Mouse (Mus musculus): ENCODE measurements around the gene Gm45213. TPM values are rescaled to one million over a fixed set of nuclear protein-coding genes. Genes with fewer than 3 reads are reported as not detected.

Gene Gm45213
- not detected in 2 replicates for polyA plus RNA-seq (2015; fragmentation: Nextera tagmentation; extraction: Ambion mirVana)

- ATAC-seq (ENCODE audit: low FRiP score, low TSS enrichment) = no peak
Measured at GRCm38 (mm10) chr7:66043552-66044459, at the start of gene Gm45213. TSS of gene Gm45213 (plus strand) at chr7:66043602.

GRCm38 (mm10) chr7:66001035-66001754 lies 42.2 kb upstream of the Gm45213 start:
- no peak overlapping the region for H3K4me2 ChIP-seq (replicated peaks; ENCODE audit: low read depth, low read length)
- 89% methylated on average over 16 of the region's 16 CpGs for WGBS
- H3K4me3 ChIP-seq (ENCODE audit: low read length) = no peak overlapping the region
- no peaks in the 10 kb centered on the region for H3K36me3 ChIP-seq (ENCODE audit: insufficient read depth, low read length)
- H3K27ac ChIP-seq (ENCODE audit: low read length) = no peak overlapping the region
- no peaks in the 10 kb centered on the region for H3K27me3 ChIP-seq (ENCODE audit: insufficient read depth, low read length)
- no peaks in the 10 kb centered on the region for H3K4me1 ChIP-seq (ENCODE audit: insufficient read depth, low read length)
- no peak overlapping the region for H3K9ac ChIP-seq (replicated peaks; ENCODE audit: low read length)
- ATAC-seq (ENCODE audit: low FRiP score, low TSS enrichment) = no peak
- peaks cover 9% of the 10 kb centered on the region; the same call in 1 of the 2 replicates for H3K9me3 ChIP-seq (ENCODE audit: low read length)

More at GRCm38 (mm10) chr7:66043552-66044459, at the start of gene Gm45213:
- no peaks in the 10 kb centered on the region for H3K27me3 ChIP-seq (ENCODE audit: insufficient read depth, low read length)
- no peak within 1 kb of the TSS for H3K4me2 ChIP-seq (replicated peaks; ENCODE audit: low read depth, low read length)
- H3K36me3 ChIP-seq (ENCODE audit: insufficient read depth, low read length) = no peaks in the 10 kb centered on the region
- H3K4me1 ChIP-seq (ENCODE audit: insufficient read depth, low read length) = 0 out of 2 replicates have a peak, but pooled peaks cover 7% of the 10 kb centered on the region
- 64% methylated on average over 10 of the region's 10 CpGs for WGBS
- no peak within 1 kb of the TSS for H3K27ac ChIP-seq (ENCODE audit: low read length)
- no peak within 1 kb of the TSS for H3K4me3 ChIP-seq (ENCODE audit: low read length)
- no peaks in the 10 kb centered on the region for H3K9me3 ChIP-seq (ENCODE audit: low read length)
- H3K9ac ChIP-seq (replicated peaks; ENCODE audit: low read length) = no peak within 1 kb of the TSS

GRCm38 (mm10) chr7:66001797-66002196 lies 41.6 kb upstream of the Gm45213 start:
- Histone ChIP-seq H3K4me3 (ENCODE audit: low read length) (no peak overlapping the region), H3K9me3 (ENCODE audit: low read length) (peaks cover 9% of the 10 kb centered on the region; the same call in 1 of the 2 replicates), H3K9ac (replicated peaks; ENCODE audit: low read length) (no peak overlapping the region), H3K4me2 (replicated peaks; ENCODE audit: low read depth, low read length) (no peak overlapping the region), H3K4me1 (ENCODE audit: insufficient read depth, low read length) (no peaks in the 10 kb centered on the region), H3K27ac (ENCODE audit: low read length) (no peak overlapping the region), H3K27me3 (ENCODE audit: insufficient read depth, low read length) (no peaks in the 10 kb centered on the region), H3K36me3 (ENCODE audit: insufficient read depth, low read length) (no peaks in the 10 kb centered on the region)
- WGBS = 70% methylated on average over 3 of the region's 3 CpGs
- no peak for ATAC-seq (ENCODE audit: low FRiP score, low TSS enrichment)

- H3K4me1 ChIP-seq (ENCODE audit: insufficient read depth, low read length) = no peaks in the 10 kb centered on the region
- H3K4me3 ChIP-seq (ENCODE audit: low read length) = no peak overlapping the region
- H3K36me3 ChIP-seq (ENCODE audit: insufficient read depth, low read length) = no peaks in the 10 kb centered on the region
- no peak for ATAC-seq (ENCODE audit: low FRiP score, low TSS enrichment)
- H3K27ac ChIP-seq (ENCODE audit: low read length) = no peak overlapping the region
- H3K27me3 ChIP-seq (ENCODE audit: insufficient read depth, low read length) = no peaks in the 10 kb centered on the region
- no peak overlapping the region for H3K4me2 ChIP-seq (replicated peaks; ENCODE audit: low read depth, low read length)
- H3K9me3 ChIP-seq (ENCODE audit: low read length) = peaks cover 6% of the 10 kb centered on the region; the same call in 1 of the 2 replicates
- WGBS = 87% methylated on average over 5 of the region's 5 CpGs
- H3K9ac ChIP-seq (replicated peaks; ENCODE audit: low read length) = no peak overlapping the region
Measured at GRCm38 (mm10) chr7:66003447-66003846, 40.0 kb upstream of the Gm45213 start.

GRCm38 (mm10) chr7:66003865-66004638 lies 39.4 kb upstream of the Gm45213 start:
- no peak for ATAC-seq (ENCODE audit: low FRiP score, low TSS enrichment)
- Histone ChIP-seq H3K4me1 (ENCODE audit: insufficient read depth, low read length) (no peaks in the 10 kb centered on the region), H3K9me3 (ENCODE audit: low read length) (peaks cover 6% of the 10 kb centered on the region; the same call in 1 of the 2 replicates), H3K4me2 (replicated peaks; ENCODE audit: low read depth, low read length) (no peak overlapping the region), H3K9ac (replicated peaks; ENCODE audit: low read length) (no peak overlapping the region), H3K27me3 (ENCODE audit: insufficient read depth, low read length) (no peaks in the 10 kb centered on the region), H3K4me3 (ENCODE audit: low read length) (no peak overlapping the region), H3K36me3 (ENCODE audit: insufficient read depth, low read length) (no peaks in the 10 kb centered on the region), H3K27ac (ENCODE audit: low read length) (no peak overlapping the region)
- 62% methylated on average over 13 of the region's 13 CpGs for WGBS

GRCm38 (mm10) chr7:66005066-66005465 lies 38.3 kb upstream of the Gm45213 start:
- 88% methylated on average over 10 of the region's 10 CpGs for WGBS
- no peaks in the 10 kb centered on the region for H3K9me3 ChIP-seq (ENCODE audit: low read length)
- no peaks in the 10 kb centered on the region for H3K36me3 ChIP-seq (ENCODE audit: insufficient read depth, low read length)
- no peak overlapping the region for H3K4me2 ChIP-seq (replicated peaks; ENCODE audit: low read depth, low read length)
- ATAC-seq (ENCODE audit: low FRiP score, low TSS enrichment) = no peak
- no peaks in the 10 kb centered on the region for H3K4me1 ChIP-seq (ENCODE audit: insufficient read depth, low read length)
- H3K27me3 ChIP-seq (ENCODE audit: insufficient read depth, low read length) = no peaks in the 10 kb centered on the region
- no peak overlapping the region for H3K9ac ChIP-seq (replicated peaks; ENCODE audit: low read length)
- no peak overlapping the region for H3K4me3 ChIP-seq (ENCODE audit: low read length)
- H3K27ac ChIP-seq (ENCODE audit: low read length) = no peak overlapping the region

GRCm38 (mm10) chr7:66008161-66008891 lies 35.1 kb upstream of the Gm45213 start:
- WGBS = 78% methylated on average over 11 of the region's 11 CpGs
- Histone ChIP-seq H3K9me3 (ENCODE audit: low read length) (no peaks in the 10 kb centered on the region), H3K9ac (replicated peaks; ENCODE audit: low read length) (no peak overlapping the region), H3K4me3 (ENCODE audit: low read length) (no peak overlapping the region), H3K36me3 (ENCODE audit: insufficient read depth, low read length) (no peaks in the 10 kb centered on the region), H3K27ac (ENCODE audit: low read length) (no peak overlapping the region), H3K27me3 (ENCODE audit: insufficient read depth, low read length) (no peaks in the 10 kb centered on the region), H3K4me2 (replicated peaks; ENCODE audit: low read depth, low read length) (no peak overlapping the region), H3K4me1 (ENCODE audit: insufficient read depth, low read length) (peaks cover 4% of the 10 kb centered on the region; the same call in 1 of the 2 replicates)
- no peak for ATAC-seq (ENCODE audit: low FRiP score, low TSS enrichment)

GRCm38 (mm10) chr7:66008892-66009273 lies 34.5 kb upstream of the Gm45213 start:
- Histone ChIP-seq H3K9me3 (ENCODE audit: low read length) (no peaks in the 10 kb centered on the region), H3K27ac (ENCODE audit: low read length) (no peak overlapping the region), H3K27me3 (ENCODE audit: insufficient read depth, low read length) (no peaks in the 10 kb centered on the region), H3K4me3 (ENCODE audit: low read length) (no peak overlapping the region), H3K4me1 (ENCODE audit: insufficient read depth, low read length) (peaks cover 7% of the 10 kb centered on the region; the same call in 1 of the 2 replicates), H3K9ac (replicated peaks; ENCODE audit: low read length) (no peak overlapping the region), H3K36me3 (ENCODE audit: insufficient read depth, low read length) (no peaks in the 10 kb centered on the region), H3K4me2 (replicated peaks; ENCODE audit: low read depth, low read length) (no peak overlapping the region)
- ATAC-seq (ENCODE audit: low FRiP score, low TSS enrichment) = no peak
- 55% methylated on average over 16 of the region's 16 CpGs for WGBS

GRCm38 (mm10) chr7:66010518-66010917 lies 32.9 kb upstream of the Gm45213 start:
- no peak for ATAC-seq (ENCODE audit: low FRiP score, low TSS enrichment)
- Histone ChIP-seq H3K27me3 (ENCODE audit: insufficient read depth, low read length) (no peaks in the 10 kb centered on the region), H3K4me2 (replicated peaks; ENCODE audit: low read depth, low read length) (no peak overlapping the region; the same call in 1 of the 2 replicates), H3K27ac (ENCODE audit: low read length) (no peak overlapping the region), H3K4me3 (ENCODE audit: low read length) (no peak overlapping the region), H3K4me1 (ENCODE audit: insufficient read depth, low read length) (peaks cover 7% of the 10 kb centered on the region; the same call in 1 of the 2 replicates), H3K9me3 (ENCODE audit: low read length) (no peaks in the 10 kb centered on the region), H3K36me3 (ENCODE audit: insufficient read depth, low read length) (no peaks in the 10 kb centered on the region), H3K9ac (replicated peaks; ENCODE audit: low read length) (no peak overlapping the region)
- 66% methylated on average over 6 of the region's 6 CpGs for WGBS

All from kidney, embryonic 16.5 days (tissue).